Mouse (Mus musculus): ENCODE measurements at regions not wholly inside any gene's neighbourhood (a gene's known extent, or its start where the extent isn't known, plus 50 kb on each side); places are given as distances from the start of the nearest gene placed in this dataset.
A peak's percentile ranks its signal among the peaks of the same experiment; 100 is the strongest.

DNA sequence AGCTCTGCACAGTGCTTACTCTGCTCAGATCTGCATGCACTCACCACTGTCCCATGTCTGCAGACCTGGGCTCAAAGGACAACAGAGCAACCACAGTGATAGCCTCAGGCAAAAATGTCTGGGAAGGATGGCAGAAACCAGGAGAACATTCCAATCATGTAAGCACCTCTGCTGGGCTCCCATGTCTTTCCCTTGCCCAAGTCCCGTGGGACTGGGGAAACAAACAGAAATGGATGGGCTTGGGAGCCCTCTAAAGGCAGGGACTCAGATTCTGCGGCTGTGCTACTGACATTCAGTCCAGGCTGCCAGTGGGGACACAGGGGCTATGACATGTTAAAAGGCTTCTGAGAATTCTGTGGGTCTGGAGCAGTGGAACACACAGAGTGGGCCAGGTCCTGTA is 128.8 kb upstream of the Dock1 start:
- DNase-seq, result no peak

DNA sequence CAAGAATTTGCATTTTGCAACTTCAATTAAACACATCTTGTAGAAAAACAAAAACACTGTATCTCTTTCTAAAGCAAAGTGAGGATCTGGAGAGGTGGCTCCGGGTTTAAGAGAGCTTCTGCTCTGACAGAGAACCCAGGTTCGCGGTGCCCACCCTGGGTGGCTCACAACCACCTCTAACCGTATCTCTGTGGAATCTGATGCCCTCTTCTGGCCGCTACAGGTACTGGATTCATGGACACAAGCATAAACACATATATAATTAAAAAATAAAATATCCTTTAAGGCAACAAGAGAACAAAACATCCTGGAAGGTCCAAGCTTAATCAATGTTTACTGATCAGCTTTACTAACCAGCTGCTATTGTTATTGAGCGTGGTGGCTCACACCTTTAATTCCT is 124.3 kb upstream of the Dock1 start:
- no peak for DNase-seq

DNA sequence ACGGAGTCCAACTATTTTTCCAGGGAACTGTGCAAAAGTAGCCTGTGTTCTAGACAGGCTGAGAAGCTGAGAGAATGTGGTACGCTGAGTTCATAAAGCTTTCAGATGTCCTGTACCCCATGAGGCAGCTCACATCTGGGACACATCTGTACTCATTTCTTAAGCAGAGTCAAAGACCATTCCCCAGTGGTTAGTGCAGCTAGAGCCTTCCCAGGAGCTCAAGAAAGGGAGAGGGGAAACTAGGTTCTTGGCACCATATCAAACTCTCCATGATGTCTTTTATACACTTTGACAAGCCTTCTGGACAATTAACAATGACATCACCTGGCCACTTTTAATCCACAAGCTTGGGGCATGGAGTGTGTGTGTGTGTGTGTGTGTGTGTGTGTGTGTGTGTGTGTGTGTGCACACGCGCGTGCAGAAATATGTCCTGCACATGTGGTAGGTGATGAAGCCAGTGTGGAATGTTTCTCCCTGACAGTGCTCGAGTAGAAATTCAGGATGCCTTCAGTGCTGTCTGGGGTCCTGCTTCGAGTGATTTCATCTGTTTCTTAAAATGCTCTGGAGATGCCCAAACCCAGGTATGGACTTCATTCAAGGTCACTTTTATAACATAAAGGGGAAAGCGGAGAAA is 121.1 kb upstream of the Dock1 start:
- no peak for DNase-seq

DNA sequence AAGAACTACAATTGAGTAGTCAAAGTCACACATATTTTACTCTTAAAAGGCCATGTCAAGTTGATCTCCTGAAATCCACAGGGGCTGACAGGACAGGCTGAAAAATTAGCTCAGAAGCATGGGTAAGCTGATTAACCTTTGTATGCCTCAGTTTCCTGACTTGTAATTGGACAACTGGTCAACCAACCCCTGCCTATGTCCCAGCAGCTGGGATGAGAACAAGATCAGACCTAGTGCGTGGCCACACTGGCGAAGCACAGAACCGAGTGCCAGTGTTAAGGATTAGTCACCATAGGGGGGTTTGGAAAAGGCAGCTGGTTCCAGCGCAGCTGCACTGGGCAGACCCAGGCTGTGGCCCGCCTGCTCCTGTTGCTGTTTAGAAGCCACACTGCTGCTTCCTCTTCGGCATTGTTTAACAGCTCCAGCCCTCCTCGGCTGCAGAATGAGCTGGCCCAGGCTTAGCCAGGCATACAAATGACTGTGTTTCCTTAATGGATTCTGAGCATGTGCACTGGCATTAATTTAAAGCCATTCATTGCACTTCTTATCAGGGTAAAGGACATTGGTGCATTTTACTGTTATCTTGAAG is 120.1 kb upstream of the Dock1 start:
- DNase-seq, result peak; percentile 39

DNA sequence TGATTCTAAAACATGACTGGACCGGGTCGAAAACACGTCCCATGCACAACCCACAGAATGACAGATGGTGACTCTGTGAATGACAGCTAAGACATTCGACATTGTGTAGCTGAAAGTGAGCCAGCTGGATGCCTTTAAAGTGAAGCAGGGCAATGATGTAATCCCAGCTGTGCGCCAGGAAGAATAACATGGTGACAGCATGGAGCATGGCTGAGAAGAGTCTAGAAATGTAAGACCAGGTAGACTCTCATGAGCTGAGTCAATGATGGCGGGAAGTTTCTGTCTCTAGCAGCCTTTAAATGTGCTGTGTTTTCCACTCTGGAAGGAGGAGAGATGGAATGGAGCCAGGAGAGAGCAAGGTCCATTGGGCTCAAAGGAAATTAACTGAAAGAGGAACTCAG is 118.4 kb upstream of the Dock1 start:
- peak; percentile 86 for DNase-seq

DNA sequence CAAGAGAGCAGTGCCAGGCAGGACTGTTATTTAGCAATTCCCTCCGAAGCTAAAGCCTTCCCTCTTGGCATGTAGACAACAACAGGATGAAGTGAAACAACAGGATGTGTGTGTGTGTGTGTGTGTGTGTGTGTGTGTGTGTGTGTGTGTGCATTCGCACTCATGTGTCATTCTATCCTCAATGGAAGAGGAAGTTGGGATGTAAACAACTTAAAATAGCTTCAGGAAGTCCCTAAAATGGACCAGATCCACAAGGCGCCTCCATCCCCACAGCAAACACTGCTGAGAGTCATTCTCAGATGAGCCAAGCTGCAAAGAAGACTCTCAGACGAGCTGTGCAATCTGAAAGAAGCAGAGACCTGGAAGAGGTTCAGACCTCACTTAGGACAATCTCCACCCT is 114.4 kb upstream of the Dock1 start:
- DNase-seq, result peak; percentile 12

DNA sequence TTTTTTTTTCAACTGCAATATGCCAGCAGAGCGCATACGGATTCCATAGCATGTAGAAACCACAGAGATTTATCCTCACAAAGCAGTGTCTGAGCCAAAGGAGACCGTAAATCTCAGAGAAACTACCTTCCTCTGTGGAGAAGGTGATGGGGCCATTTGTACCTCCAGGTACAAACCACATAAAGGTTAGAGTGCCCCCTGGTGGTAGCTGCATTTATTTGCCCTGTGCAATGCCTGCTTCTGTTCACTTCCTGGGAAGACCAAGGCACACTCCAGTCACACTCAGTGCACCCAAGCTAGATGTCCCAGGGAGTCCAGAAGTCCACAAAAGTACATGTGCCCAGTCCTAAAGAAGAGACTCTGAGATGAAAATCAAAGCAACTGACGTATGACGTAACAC is 104.1 kb upstream of the Dock1 start:
- DNase-seq, result peak; percentile 88

DNA sequence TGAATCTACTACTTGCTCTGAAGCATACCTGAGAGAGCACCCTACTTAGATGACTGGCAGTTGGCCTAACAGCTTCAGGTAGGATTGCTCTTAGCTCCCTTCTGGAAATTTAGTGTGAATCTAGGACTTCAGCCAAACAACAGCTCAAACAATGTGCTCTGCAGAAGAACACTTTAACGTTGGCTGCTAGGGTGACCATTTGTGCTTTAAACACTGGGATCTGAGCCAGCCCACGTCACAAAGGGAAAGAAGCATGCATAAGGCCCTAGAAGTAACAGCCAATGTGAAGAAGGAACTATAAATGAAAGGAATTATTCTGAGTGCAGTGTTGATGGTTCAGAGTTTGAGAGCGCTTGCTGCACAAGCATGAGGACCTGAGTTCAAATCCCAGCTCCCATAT is 101.2 kb upstream of the Dock1 start:
- no peak for DNase-seq

DNA sequence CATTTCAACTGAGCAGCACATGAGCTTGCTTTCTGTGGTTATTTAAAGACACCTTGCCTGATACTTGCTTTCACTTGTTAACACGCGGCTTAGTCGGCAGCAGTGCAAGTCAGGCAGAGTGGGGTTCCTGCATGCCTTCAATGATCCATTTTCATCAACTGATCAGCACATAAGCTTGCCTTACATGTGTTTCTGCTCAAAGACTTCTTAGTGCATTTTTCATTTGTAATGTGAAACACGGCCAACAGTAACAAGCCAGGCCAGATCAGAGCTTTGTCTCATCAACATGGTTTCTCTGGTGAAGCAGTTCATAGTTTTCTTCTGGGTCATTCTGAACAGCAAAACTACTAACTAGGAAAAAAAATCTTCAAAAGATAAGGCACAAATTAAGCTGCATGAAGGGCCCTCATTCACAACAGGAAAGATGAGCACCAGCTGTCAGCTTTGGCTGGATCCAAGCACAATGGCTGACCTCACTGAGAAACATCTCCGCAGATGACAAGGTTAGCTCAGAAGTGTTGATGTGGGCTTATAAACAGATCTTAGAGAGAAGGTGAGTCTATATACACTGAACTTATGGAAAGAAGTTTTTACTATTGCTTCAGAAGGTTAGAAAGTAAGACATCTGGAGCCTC is 100.2 kb upstream of the Dock1 start:
- no peak for DNase-seq

DNA sequence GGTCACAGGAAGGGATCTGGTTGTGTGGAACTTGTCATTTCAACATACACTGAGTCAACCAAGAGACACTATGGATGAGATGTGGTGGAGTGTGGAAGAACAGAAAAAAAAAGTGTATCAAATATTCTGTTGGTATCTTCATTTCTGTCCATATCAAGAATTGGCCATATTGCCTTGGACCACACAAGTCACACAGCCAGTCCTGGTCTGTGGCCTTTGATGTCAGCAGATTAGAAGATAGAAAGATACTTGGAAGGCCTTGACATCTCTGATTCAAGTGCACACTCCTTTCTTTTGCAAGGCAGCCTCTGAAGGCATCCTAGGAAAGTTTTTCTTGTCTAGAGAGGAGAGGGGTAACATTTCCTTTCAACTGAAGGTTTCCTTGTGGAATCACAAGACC is 88.7 kb upstream of the Dock1 start:
- no peak for DNase-seq

DNA sequence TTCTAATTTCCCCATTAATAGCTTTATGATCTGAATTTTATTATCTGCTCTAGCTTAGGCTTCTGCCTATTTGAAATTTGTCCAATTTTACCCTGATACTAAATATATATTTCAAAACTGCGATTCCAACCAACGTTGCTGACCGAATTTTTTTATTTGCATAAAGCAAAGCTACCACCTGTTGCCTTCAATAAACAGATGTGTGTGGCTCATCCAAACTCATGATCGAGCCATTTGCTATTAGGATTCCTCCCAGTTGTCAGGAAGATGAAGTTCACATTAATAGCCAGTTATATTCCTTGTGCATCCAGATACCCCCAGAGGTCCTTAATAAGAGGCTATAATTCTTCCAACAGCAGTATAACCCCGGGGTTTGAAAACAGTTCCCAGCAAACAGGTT is 85.0 kb upstream of the Dock1 start:
- no peak for DNase-seq

DNA sequence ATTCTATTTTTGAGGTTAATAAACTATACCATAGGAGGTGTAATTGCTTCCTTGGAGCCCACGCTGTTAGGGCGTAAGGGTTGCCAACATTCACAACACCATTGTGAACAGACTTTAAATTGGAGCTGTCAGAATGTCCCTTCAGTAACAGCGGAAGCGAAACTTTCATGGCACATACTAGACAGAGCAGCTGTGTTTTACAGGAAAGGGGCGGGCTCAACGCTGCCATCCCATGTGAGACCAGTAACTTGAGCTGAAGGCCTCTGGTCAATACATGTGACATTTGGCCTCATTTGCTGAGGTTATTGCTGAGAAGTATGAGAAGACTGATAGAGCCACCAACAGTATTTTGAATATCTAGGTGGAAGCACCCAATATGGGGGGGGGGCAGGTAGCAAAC is 83.5 kb upstream of the Dock1 start:
- no peak for DNase-seq

DNA sequence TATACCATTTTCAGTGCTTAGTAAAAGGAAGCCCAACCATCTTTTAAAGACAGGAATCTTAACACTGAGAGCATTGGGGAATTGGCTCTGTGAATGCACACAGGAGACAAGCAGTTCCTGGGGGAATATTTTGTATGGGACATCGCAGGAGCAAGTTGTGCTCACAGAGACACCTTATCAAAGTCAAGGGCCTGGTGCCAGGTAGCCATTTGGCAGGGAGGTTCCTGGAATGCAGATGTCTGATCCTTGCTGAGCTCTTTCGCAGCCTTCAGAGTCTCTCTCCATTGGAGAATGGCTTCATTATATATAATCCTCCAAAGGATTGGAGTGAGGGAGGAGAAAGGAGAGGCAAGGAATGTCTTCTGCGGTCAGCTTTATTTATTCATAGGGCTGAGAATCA is 62.6 kb upstream of the Dock1 start:
- DNase-seq, result no peak

DNA sequence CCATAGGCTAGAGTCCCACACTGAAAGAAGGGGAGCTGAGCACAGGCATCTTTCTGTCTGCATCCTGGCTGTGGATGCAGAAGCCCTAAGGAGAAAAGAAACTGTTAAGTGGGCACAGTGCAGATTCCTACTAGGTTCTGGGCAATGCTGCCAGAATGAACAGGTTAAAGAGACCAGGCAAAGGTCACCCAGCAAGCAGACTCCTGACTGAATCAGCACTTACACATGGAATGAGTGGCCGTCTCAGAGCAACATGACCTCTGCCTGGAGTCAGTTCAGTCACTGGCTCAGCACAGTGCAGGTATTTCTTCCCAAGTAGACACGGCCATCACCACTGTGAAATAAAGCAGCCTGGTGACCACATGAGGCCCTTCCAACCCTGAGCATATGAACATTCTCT is 60.3 kb upstream of the Dock1 start:
- DNase-seq, result peak; percentile 85

DNA sequence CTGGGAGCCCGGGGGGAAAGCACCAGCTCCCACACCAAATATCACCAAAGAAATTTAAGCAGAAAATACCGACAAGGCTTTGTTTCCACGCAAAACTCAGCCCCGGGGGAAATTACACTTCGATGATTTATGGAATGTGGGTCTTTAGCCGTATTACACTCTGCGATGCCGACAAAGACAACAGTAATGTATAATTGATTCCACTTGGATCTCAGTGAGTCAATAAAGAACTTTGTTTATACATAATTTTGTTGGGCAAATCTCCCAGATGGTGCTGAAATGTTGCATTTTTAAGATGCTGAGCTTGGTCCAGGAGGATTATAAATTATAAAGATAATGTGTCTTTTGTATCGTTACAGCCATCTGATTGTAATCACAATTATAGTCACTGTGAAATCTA is 59.1 kb upstream of the Dock1 start:
- no peak for DNase-seq

DNA sequence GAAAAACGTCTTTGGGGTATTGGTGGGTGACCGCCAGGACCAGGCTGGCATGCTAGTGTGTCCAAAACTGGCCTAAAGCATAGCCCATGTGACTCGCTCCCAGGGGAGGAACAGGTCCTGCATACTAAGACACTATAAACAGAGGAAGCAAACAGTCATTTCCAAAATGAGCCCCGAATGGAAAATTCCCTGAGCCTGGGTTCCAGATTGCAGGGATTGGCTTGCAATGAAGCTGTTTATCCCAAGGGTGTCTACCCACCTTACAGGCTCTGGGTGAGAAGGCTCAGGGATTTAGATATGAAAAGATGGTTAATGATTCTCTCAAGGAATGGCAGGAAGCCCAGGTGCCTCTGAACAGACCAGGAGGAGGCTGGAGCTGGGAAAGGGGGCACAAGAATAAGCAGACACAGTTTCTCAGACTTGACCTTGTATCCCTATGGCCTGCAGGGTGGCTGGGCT is 58.2 kb upstream of the Dock1 start:
- peak; percentile 92 for DNase-seq

DNA sequence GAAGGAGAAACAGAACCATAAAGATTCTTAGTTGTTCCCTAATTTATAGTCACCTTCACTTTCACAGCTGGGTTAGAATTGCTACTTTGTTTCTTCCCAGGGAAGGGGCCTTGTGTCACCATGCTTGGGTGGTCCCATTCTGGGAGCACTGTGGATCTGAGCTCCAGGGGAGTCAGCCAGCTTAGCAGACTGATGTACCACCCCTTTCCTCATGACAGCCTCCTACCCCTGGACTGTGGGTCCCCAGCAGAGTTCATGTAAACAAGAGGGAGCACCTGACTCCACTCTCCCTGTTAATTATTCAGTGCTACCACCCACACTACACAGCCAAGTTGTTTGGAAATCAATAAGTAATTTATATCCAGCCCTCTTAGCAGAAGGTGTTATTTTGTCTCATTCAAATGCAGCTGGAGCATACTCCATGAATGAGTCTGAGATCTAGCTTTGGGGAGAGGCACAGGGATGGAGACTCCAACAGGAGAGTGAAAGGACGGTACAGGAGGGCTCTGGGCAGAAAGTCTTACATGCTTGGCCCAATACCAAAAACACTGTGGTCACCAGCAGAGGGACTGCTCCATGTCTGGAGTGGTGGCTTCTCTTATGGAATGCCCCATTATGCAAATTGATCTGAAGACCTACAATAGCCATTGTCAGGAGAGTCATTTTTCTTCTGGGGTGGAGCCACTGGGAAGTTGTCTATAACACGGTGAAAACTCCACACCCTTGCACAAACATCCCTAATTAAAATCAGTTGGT is 51.1 kb upstream of the Dock1 start:
- DNase-seq, result peak; percentile 44

DNA sequence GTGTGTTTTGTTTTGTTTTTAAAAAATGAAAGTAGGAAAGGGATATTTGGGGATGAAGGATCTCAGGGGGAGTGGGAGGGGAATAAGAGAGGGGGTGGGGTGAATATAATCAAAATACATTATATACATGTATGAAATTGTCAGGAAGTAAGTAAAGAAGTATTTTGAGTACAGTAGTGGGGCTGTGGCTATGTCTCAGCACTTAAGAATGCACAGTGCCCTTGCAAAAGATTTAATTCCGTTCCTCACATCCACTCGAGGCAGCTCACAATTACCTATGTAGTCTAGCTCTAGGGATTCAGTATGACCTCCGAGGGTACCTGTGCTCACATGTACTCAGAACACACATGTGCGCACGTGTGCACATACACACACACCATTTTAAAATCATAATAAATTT is 50.4 kb upstream of the Dock1 start:
- no peak for DNase-seq

All from kidney, adult 9 months (tissue).